Mouse (Mus musculus) neural tube, embryonic 14.5 days (tissue): ENCODE measurements around the gene Rps28. TPM values are rescaled to one million over a fixed set of nuclear protein-coding genes. Genes with fewer than 3 reads are reported as not detected.

Source experiments
- ATAC-seq: fragments of 200-750 bp; cut with Nextera tagmentation; 2 replicates; pipeline ENCODE4 v1.8.0; 2017; ENCODE audit warnings: low read depth, mild to moderate bottlenecking, moderate TSS enrichment, moderate library complexity
- H3K27ac ChIP-seq: fragments of 300-500 bp; sonication (generic); 2 replicates; pipeline ENCODE4 v1.5.1; 2014; ENCODE audit warnings: low read depth, mild to moderate bottlenecking, control low read depth, low read length, moderate library complexity, mixed read lengths
- H3K27me3 ChIP-seq: fragments of 300-500 bp; sonication (generic); 2 replicates; pipeline ENCODE4 v1.6.1; 2014; ENCODE audit warnings: low read length; ENCODE audit not compliant: control insufficient read depth, insufficient read depth
- H3K36me3 ChIP-seq: fragments of 300-500 bp; sonication (generic); 2 replicates; pipeline ENCODE4 v1.6.1; 2014; ENCODE audit warnings: low read length, mixed read lengths; ENCODE audit not compliant: control insufficient read depth, insufficient read depth
- H3K4me1 ChIP-seq: fragments of 300-500 bp; sonication (generic); 2 replicates; pipeline ENCODE4 v1.6.1; 2014; ENCODE audit warnings: low read length; ENCODE audit not compliant: control insufficient read depth, insufficient read depth
- H3K4me2 ChIP-seq: fragments of 300-500 bp; sonication (generic); 2 replicates; pipeline ENCODE4 v1.6.1; 2014; ENCODE audit warnings: mild to moderate bottlenecking, low read depth, low read length, control low read depth
- H3K4me3 ChIP-seq: fragments of 300-500 bp; sonication (generic); 2 replicates; pipeline ENCODE4 v1.5.1; 2014; ENCODE audit warnings: low read depth, low read length, control low read depth, mixed read lengths
- H3K9ac ChIP-seq: fragments of 300-500 bp; sonication (generic); replicated peaks from 2 replicates; pipeline ENCODE4 v1.6.1; 2014; ENCODE audit warnings: low read depth, mild to moderate bottlenecking, control low read depth, low read length, mixed read lengths
- H3K9me3 ChIP-seq: fragments of 300-500 bp; sonication (generic); 2 replicates; pipeline ENCODE4 v1.6.1; 2016; ENCODE audit warnings: low read length; ENCODE audit not compliant: control insufficient read depth
- WGBS: fragments of 180-500 bp; shearing (Covaris S2); extraction: QIAGEN DNeasy Blood & Tissue Kit; methylation state at CpG from one replicate; pipeline ENCODE4 v1.1.7; 2014; 5-methylcytosine and 5-hydroxymethylcytosine counted together
- polyA plus RNA-seq: library from polyadenylated mRNA; unstranded; fragments of >200 nt; fragmentation: Nextera tagmentation; extraction: Ambion mirVana; gene quantifications from 2 replicates; pipeline ENCODE4 v1.2.1, GENCODE M21; 2014

Gene Rps28
- polyA plus RNA-seq, 1 experiment from 2014 or later, result 584 TPM

DNA sequence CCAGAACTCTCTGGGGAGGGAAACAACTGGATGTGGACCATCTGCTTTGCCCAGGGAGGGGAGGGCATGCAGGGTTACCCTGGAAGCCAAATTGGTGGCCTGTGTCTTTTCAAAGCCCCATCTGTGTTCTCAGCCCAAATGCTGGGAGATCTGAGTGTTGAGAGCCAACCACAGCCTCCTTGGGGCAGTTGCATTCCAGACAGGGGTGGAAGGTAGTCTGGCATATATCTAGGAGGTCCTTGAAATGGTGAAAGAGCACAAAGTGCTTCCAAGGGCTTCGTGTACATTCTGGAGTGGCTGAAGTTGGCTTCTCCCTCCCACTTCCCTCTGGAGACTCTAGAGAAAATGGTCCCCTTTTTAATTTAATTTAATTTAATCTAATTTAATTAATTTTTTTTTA, 19.6 kb downstream of the Rps28 start:
- H3K9ac ChIP-seq, result no peak overlapping the region
- no peak for ATAC-seq
- no peak overlapping the region for H3K4me2 ChIP-seq
- no peaks in the 10 kb centered on the region for H3K9me3 ChIP-seq
- no peak overlapping the region for H3K27ac ChIP-seq
- no peaks in the 10 kb centered on the region for H3K36me3 ChIP-seq
- H3K4me3 ChIP-seq, result no peak overlapping the region
- no peaks in the 10 kb centered on the region for H3K27me3 ChIP-seq
- no peaks in the 10 kb centered on the region for H3K4me1 ChIP-seq
- WGBS, result 61% methylated on average over 1 of the region's 1 CpGs

DNA sequence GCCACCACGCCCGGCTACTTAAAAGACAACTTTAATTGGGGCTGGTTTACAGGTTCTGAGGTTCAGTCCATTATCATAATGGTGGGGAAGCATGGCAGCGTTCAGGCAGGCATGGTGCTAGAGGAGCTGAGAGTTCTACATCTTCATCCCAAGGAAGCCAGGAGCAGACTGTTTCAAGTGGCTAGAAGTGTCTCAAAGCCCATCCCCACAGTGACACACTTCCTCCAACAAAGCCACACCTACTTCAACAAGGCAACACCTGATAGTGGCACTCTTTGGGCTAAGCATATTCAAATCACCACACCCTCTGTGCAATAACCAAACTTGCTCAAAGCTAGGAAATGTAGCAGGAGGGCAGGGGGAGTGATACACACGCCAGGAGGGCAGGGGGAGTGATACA, 20.2 kb downstream of the Rps28 start:
- WGBS, result 65% methylated on average over 4 of the region's 4 CpGs
- H3K36me3 ChIP-seq, result no peaks in the 10 kb centered on the region
- H3K4me3 ChIP-seq, result no peak overlapping the region

DNA sequence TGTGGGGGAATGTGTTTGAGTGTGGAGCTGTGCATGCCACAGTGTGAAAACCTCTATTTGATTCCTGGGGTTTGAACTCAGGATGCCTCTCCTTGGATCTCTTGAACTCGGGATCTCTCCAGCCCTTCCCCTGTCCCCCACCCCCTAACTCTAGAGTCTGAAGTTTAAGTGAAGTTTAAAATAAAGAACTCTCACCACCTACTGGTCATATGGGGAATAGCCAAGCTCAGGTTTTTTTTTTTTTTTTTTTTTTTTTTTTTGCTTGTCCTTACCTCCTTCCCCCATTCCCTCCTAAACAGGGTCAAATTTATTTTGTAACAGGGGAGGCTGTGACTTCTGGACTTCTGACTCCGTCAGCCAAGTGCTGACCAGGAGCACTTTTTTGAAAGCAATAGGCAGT, 22.1 kb downstream of the Rps28 start:
- no peaks in the 10 kb centered on the region for H3K27me3 ChIP-seq
- no peak for ATAC-seq
- H3K36me3 ChIP-seq, result no peaks in the 10 kb centered on the region
- no peak overlapping the region for H3K4me3 ChIP-seq
- no peaks in the 10 kb centered on the region for H3K9me3 ChIP-seq
- H3K4me2 ChIP-seq, result no peak overlapping the region
- WGBS, result 11% methylated on average over 2 of the region's 2 CpGs
- no peak overlapping the region for H3K9ac ChIP-seq
- no peaks in the 10 kb centered on the region for H3K4me1 ChIP-seq
- H3K27ac ChIP-seq, result no peak overlapping the region

More for the DNA sequence above, 20.2 kb downstream of the Rps28 start:
- Histone ChIP-seq H3K27ac (no peak overlapping the region), H3K9ac (no peak overlapping the region), H3K9me3 (no peaks in the 10 kb centered on the region), H3K27me3 (no peaks in the 10 kb centered on the region), H3K4me1 (no peaks in the 10 kb centered on the region), H3K4me2 (no peak overlapping the region)
- no peak for ATAC-seq

DNA sequence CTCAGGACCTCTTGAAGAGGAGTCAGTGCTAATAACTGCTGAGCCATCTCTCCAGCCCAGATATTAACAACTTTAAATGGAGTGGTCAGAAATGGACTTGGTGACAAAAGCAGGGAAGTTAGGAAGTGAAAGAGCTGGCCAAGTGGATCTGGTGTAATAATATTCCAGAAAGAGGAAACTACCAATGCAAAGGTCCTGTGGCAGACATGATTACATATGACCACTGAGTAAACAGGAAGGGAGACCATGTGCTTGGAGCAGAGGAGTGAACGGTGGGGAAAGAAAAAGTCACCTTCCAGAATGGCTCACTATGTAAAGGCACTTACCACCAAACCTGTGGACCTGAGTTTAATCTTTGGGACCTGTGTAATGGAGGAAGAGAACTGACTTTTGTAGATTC, 25.1 kb downstream of the Rps28 start:
- Histone ChIP-seq H3K4me1 (no peaks in the 10 kb centered on the region), H3K4me2 (no peak overlapping the region), H3K27ac (no peak overlapping the region), H3K27me3 (no peaks in the 10 kb centered on the region), H3K9ac (no peak overlapping the region), H3K9me3 (no peaks in the 10 kb centered on the region), H3K36me3 (no peaks in the 10 kb centered on the region), H3K4me3 (no peak overlapping the region)
- no peak for ATAC-seq
- 69% methylated on average over 1 of the region's 1 CpGs for WGBS

DNA sequence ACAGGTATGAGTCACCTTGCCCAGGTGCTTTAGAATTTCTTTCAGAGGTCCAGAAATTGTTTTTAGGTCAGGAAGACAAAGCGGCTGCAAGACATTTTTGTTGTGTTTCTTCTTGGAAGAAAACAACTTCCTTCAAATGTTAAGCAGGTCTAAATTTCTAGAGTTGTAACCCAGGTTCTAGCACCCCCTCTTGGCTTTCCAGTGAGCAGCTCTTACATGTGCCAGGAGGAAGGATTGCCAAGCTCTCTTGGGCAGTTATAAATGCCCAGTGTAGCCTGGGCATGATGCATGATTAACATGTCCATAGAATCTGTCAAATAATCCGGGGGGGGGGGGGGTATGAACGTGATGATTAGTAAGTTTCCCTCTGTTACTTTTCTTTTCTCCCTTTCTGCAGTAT, 26.1 kb downstream of the Rps28 start:
- WGBS, result 53% methylated on average over 3 of the region's 3 CpGs
- Histone ChIP-seq H3K9ac (no peak overlapping the region), H3K9me3 (no peaks in the 10 kb centered on the region), H3K27me3 (no peaks in the 10 kb centered on the region), H3K27ac (no peak overlapping the region), H3K4me1 (no peaks in the 10 kb centered on the region), H3K4me2 (no peak overlapping the region), H3K4me3 (no peak overlapping the region), H3K36me3 (no peaks in the 10 kb centered on the region)
- no peak for ATAC-seq

DNA sequence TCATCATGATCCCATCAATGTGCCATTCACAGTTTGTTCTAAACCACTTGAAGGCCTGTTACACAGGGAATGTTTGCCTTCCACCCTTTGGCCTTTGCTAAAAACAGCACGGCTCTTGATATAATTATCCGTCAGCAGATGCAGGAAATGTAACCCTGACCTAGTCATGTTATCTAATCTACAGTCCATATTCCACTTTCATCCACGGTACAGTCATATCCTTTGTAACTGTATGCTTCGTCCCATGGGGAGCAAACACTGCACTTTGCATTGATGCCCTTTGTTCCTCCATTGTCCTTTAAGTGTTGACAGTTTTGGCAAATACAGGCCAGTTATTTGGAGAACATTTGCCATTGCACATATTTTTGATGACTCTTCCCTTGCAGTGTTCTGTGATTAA, 35.6 kb downstream of the Rps28 start:
- WGBS, result 84% methylated on average over 4 of the region's 4 CpGs
- no peaks in the 10 kb centered on the region for H3K9me3 ChIP-seq
- H3K27me3 ChIP-seq, result no peaks in the 10 kb centered on the region
- no peak overlapping the region for H3K9ac ChIP-seq
- H3K4me2 ChIP-seq, result no peak overlapping the region
- H3K4me3 ChIP-seq, result no peak overlapping the region
- H3K27ac ChIP-seq, result no peak overlapping the region
- no peaks in the 10 kb centered on the region for H3K4me1 ChIP-seq
- ATAC-seq, result no peak
- no peaks in the 10 kb centered on the region for H3K36me3 ChIP-seq

DNA sequence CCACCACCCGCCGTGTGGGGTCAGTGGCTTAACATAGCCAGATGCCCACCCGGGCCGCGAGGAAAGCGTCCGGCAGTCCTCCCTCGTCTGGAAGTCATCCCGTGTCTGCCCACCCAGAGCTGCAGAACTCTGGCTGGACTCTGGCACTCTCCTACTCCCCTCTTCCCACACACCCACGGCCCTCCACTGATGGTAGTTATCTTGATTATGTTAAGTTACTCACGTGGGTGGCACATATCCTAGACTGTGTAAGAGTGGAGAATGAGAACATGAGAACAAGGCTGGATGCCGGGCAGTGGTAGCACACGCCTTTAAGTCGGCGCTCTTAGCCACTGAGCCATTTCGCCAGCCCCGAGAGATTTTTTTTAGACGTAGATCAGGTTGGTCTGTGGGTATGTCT, 38.0 kb downstream of the Rps28 start:
- ATAC-seq, result no peak
- no peak overlapping the region for H3K4me2 ChIP-seq
- H3K9me3 ChIP-seq, result no peaks in the 10 kb centered on the region
- no peaks in the 10 kb centered on the region for H3K27me3 ChIP-seq
- H3K36me3 ChIP-seq, result no peaks in the 10 kb centered on the region
- no peak overlapping the region for H3K27ac ChIP-seq
- WGBS, result 90% methylated on average over 18 of the region's 18 CpGs
- H3K9ac ChIP-seq, result no peak overlapping the region
- no peaks in the 10 kb centered on the region for H3K4me1 ChIP-seq
- H3K4me3 ChIP-seq, result no peak overlapping the region

DNA sequence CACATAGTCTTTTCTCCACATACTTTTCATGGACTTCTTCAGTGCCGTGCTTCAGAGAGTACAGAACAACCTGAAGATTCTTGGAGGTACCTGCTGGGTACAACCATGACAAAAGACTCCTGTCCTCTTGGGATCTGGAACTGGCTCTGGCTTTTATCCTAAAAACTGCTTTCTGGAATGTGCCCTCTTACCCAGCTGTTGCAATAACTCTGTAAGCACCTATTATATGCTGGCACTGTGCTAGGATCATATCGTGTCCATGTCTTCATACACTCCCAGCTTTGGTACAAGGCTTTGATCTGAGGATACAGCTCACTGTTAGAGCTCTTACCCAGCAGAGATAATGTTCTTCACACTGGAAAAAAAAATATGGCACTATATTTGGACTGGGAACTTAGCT, 39.4 kb downstream of the Rps28 start:
- H3K27me3 ChIP-seq, result no peaks in the 10 kb centered on the region
- H3K4me3 ChIP-seq, result no peak overlapping the region
- 86% methylated on average over 2 of the region's 2 CpGs for WGBS
- no peak overlapping the region for H3K27ac ChIP-seq
- H3K9ac ChIP-seq, result no peak overlapping the region
- ATAC-seq, result no peak
- no peaks in the 10 kb centered on the region for H3K4me1 ChIP-seq
- no peak overlapping the region for H3K4me2 ChIP-seq
- H3K36me3 ChIP-seq, result no peaks in the 10 kb centered on the region
- no peaks in the 10 kb centered on the region for H3K9me3 ChIP-seq

DNA sequence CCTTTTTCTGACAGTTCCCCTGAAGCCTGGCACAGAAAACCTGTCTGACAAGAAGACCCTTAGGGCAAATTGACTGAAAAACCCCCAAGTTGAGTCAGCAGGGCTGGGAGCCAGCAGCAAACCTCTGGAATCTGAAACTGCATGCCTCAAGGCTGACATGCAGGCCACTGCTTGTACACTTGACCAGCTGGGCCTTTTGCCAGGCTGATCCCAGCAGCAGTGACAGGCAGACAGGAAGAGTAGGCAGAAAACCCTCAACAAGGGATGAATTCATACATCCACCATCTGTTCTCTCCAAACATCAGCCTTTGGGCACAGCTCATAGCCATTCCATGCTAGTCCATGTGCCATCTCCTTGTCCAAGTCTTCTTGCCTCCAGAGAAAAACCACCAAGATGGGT, 41.0 kb downstream of the Rps28 start:
- Histone ChIP-seq H3K9me3 (no peaks in the 10 kb centered on the region), H3K9ac (no peak overlapping the region), H3K27ac (no peak overlapping the region), H3K36me3 (no peaks in the 10 kb centered on the region), H3K4me1 (no peaks in the 10 kb centered on the region), H3K4me3 (no peak overlapping the region), H3K4me2 (no peak overlapping the region), H3K27me3 (no peaks in the 10 kb centered on the region)
- no peak for ATAC-seq

DNA sequence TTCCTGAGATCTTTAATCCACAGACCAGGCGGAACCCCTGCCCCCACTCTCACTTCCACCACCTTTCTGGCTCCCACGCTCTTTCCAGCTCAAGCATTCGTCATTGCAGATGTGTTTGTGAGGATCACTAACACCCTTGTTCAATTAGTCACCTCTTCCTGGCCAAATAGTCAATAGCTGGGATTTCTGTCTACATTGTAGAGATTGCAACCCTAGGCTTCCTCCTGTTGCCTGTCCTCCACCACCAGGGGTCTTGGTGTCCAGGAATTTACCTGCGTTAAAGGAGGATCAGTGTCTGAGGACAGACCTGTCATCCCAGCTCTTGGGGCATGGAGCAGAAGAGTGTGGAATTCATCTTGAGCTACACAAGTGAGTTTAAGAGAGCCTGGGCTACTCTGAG, 42.3 kb downstream of the Rps28 start:
- no peak for ATAC-seq
- Histone ChIP-seq H3K27ac (no peak overlapping the region), H3K4me1 (no peaks in the 10 kb centered on the region), H3K9ac (no peak overlapping the region), H3K4me2 (peak overlapping the region; percentile 68; the same call in 1 of the 2 replicates), H3K4me3 (peak overlapping the region; percentile 37), H3K27me3 (no peaks in the 10 kb centered on the region), H3K9me3 (no peaks in the 10 kb centered on the region), H3K36me3 (no peaks in the 10 kb centered on the region)
- WGBS, result 62% methylated on average over 4 of the region's 4 CpGs
